Mouse (Mus musculus) limb, embryonic 14.5 days (tissue): Measurements from ENCODE around the gene Stmn1. TPM values are rescaled to one million over a fixed set of nuclear protein-coding genes. Genes with fewer than 3 reads are reported as not detected.
A peak's percentile ranks its signal among the peaks of the same experiment; 100 is the strongest.
"Not testable (repeated sequence)": the region's sequence is repeated elsewhere in the genome, so short reads cannot be mapped to it uniquely, and the experiment has no call there.

ENCODE experiments used
- ATAC-seq: fragments of 200-750 bp; cut with Nextera tagmentation; 2 replicates; pipeline ENCODE4 v1.8.0; 2017; ENCODE audit warnings: low read depth, moderate number of reproducible peaks, moderate TSS enrichment; ENCODE audit not compliant: low FRiP score
- DNase-seq: peaks from one replicate; pipeline ENCODE4 v3.0.0-alpha.2; 2015; ENCODE audit warnings: low spot score
- H3K27ac ChIP-seq: fragments of 300-500 bp; sonication (generic); replicated peaks from 2 replicates; pipeline ENCODE4 v1.5.1; 2014; ENCODE audit warnings: low read depth, mild to moderate bottlenecking, low read length, moderate library complexity, mixed read lengths
- H3K27me3 ChIP-seq: fragments of 300-500 bp; sonication (generic); 2 replicates; pipeline ENCODE4 v1.6.1; 2014; ENCODE audit warnings: low read length, mixed read lengths; ENCODE audit not compliant: control insufficient read depth, insufficient read depth
- H3K36me3 ChIP-seq: fragments of 300-500 bp; sonication (generic); 2 replicates; pipeline ENCODE4 v1.6.1; 2014; ENCODE audit warnings: mild to moderate bottlenecking, low read length, moderate library complexity, mixed read lengths; ENCODE audit not compliant: control insufficient read depth, insufficient read depth
- H3K4me1 ChIP-seq: fragments of 300-500 bp; sonication (generic); 2 replicates; pipeline ENCODE4 v1.6.1; 2014; ENCODE audit warnings: antibody characterized with exemption, low read length, mixed read lengths; ENCODE audit not compliant: control insufficient read depth, insufficient read depth
- H3K4me2 ChIP-seq: fragments of 300-500 bp; sonication (generic); replicated peaks from 2 replicates; pipeline ENCODE4 v1.6.1; 2014; ENCODE audit warnings: low read depth, mild to moderate bottlenecking, low read length, moderate library complexity; ENCODE audit not compliant: severe bottlenecking
- H3K4me3 ChIP-seq: fragments of 300-500 bp; sonication (generic); replicated peaks from 2 replicates; pipeline ENCODE4 v1.5.1; 2014; ENCODE audit warnings: low read length
- H3K9ac ChIP-seq: fragments of 300-500 bp; sonication (generic); 2 replicates; pipeline ENCODE4 v1.6.1; 2014; ENCODE audit warnings: mild to moderate bottlenecking, low read depth, low read length, moderate library complexity; ENCODE audit not compliant: severe bottlenecking
- H3K9me3 ChIP-seq: fragments of 300-500 bp; sonication (generic); 2 replicates; pipeline ENCODE4 v1.6.1; 2016; ENCODE audit warnings: low read length; ENCODE audit not compliant: control insufficient read depth
- POLR2A ChIP-seq: fragments of 200-500 bp; IDR thresholded peaks from 2 replicates; pipeline ENCODE4 v1.8.0; 2012; ENCODE audit warnings: inconsistent platforms, mild to moderate bottlenecking, moderate library complexity, borderline replicate concordance; ENCODE audit not compliant: insufficient read depth, insufficient read length; ENCODE audit errors: extremely low read depth
- WGBS: fragments of 180-500 bp; shearing (Covaris S2); extraction: QIAGEN DNeasy Blood & Tissue Kit; methylation state at CpG from one replicate; pipeline ENCODE4 v1.1.7; 2014; 5-methylcytosine and 5-hydroxymethylcytosine counted together
- polyA plus RNA-seq, 2 experiments: library from polyadenylated mRNA; depleted of rRNA in 1 of 2; stranded (reverse) in 1 of 2; unstranded in 1 of 2; fragments of >200 nt; fragmentation: Nextera tagmentation in 1 of 2; extraction: Ambion mirVana in 1 of 2; gene quantifications; 2 replicates each; pipeline versions ENCODE4 v1.2.1 to v1.2.3; 2012 to 2014

Stmn1 gene
- polyA plus RNA-seq, 2 experiments: 428 to 1,273 TPM

GRCm38 (mm10) chr4:134496595-134497210, 28.6 kb downstream of the Stmn1 start, which contains the start of gene Paqr7:
TSS of gene Paqr7 (plus strand) at chr4:134496697.
- H3K27me3 ChIP-seq: no peaks in the 10 kb centered on the region
- peak within 1 kb of the TSS; percentile 50 for H3K4me3 ChIP-seq
- TF ChIP-seq POLR2A: 0 out of 2 replicates have a peak, but pooled peaks have one; percentile 31
- H3K9me3 ChIP-seq: no peaks in the 10 kb centered on the region
- H3K4me2 ChIP-seq: peak within 1 kb of the TSS; percentile 97
- no peak within 1 kb of the TSS for H3K27ac ChIP-seq
- peak within 1 kb of the TSS; percentile 67 for H3K9ac ChIP-seq
- no peaks in the 10 kb centered on the region for H3K36me3 ChIP-seq
- 2% methylated on average over 32 of the region's 35 CpGs for WGBS
- ATAC-seq: peak; percentile 39; the same call in 1 of the 2 replicates
- DNase-seq: peak; percentile 30
- H3K4me1 ChIP-seq: peaks cover 15% of the 10 kb centered on the region

GRCm38 (mm10) chr4:134497223-134497622, 29.1 kb downstream of the Stmn1 start:
- no peaks in the 10 kb centered on the region for H3K36me3 ChIP-seq
- no peaks in the 10 kb centered on the region for H3K27me3 ChIP-seq
- peak overlapping the region; percentile 97 for H3K4me2 ChIP-seq
- H3K9ac ChIP-seq: peak overlapping the region; percentile 67
- H3K9me3 ChIP-seq: no peaks in the 10 kb centered on the region
- peaks cover 15% of the 10 kb centered on the region for H3K4me1 ChIP-seq
- WGBS: 13% methylated on average over 6 of the region's 6 CpGs
- ATAC-seq (0 out of 2 replicates have a peak, but pooled peaks have one; percentile 20), DNase-seq (no peak)
- H3K4me3 ChIP-seq: peak overlapping the region; percentile 50
- TF ChIP-seq POLR2A: no peak
- H3K27ac ChIP-seq: no peak overlapping the region

- no peak overlapping the region for H3K4me2 ChIP-seq
- H3K36me3 ChIP-seq: no peaks in the 10 kb centered on the region
- no peaks in the 10 kb centered on the region for H3K27me3 ChIP-seq
- no peak overlapping the region for H3K4me3 ChIP-seq
- DNase-seq (no peak), ATAC-seq (no peak)
- no peak for TF ChIP-seq POLR2A
- no peak overlapping the region for H3K27ac ChIP-seq
- H3K9ac ChIP-seq: no peak overlapping the region
- H3K4me1 ChIP-seq: peaks cover 15% of the 10 kb centered on the region
- WGBS: 80% methylated on average over 12 of the region's 12 CpGs
- H3K9me3 ChIP-seq: no peaks in the 10 kb centered on the region
Measured at GRCm38 (mm10) chr4:134497986-134498731, 30.0 kb downstream of the Stmn1 start.

GRCm38 (mm10) chr4:134498983-134499382, 30.9 kb downstream of the Stmn1 start:
- not testable (repeated sequence) for H3K9me3 ChIP-seq, H3K4me2 ChIP-seq, H3K9ac ChIP-seq, ATAC-seq, H3K4me3 ChIP-seq, H3K27me3 ChIP-seq, H3K36me3 ChIP-seq, DNase-seq, H3K27ac ChIP-seq
- WGBS: 85% methylated on average over 6 of the region's 6 CpGs
- H3K4me1 ChIP-seq: peaks cover 15% of the 10 kb centered on the region

GRCm38 (mm10) chr4:134501095-134501494, 33.0 kb downstream of the Stmn1 start:
- H3K27me3 ChIP-seq: no peaks in the 10 kb centered on the region
- DNase-seq: no peak
- no peaks in the 10 kb centered on the region for H3K36me3 ChIP-seq
- H3K27ac ChIP-seq: no peak overlapping the region
- no peaks in the 10 kb centered on the region for H3K9me3 ChIP-seq
- peaks cover 5% of the 10 kb centered on the region for H3K4me1 ChIP-seq
- H3K4me2 ChIP-seq: no peak overlapping the region
- H3K4me3 ChIP-seq: no peak overlapping the region
- no peak overlapping the region for H3K9ac ChIP-seq
- ATAC-seq: no peak
- no peak for TF ChIP-seq POLR2A
- WGBS: 88% methylated on average over 6 of the region's 6 CpGs
